Mouse (Mus musculus) right cerebral cortex, postnatal 10 days (tissue): Measurements from ENCODE around the gene Vrk1.
A peak's percentile ranks its signal among the peaks of the same experiment; 100 is the strongest.

Experiments
- DNase-seq, 2 experiments: peaks; one replicate each; pipeline ENCODE4 v3.0.0; 2021; ENCODE audit warnings: low spot score in 2 of 2

The Vrk1 gene

DNA sequence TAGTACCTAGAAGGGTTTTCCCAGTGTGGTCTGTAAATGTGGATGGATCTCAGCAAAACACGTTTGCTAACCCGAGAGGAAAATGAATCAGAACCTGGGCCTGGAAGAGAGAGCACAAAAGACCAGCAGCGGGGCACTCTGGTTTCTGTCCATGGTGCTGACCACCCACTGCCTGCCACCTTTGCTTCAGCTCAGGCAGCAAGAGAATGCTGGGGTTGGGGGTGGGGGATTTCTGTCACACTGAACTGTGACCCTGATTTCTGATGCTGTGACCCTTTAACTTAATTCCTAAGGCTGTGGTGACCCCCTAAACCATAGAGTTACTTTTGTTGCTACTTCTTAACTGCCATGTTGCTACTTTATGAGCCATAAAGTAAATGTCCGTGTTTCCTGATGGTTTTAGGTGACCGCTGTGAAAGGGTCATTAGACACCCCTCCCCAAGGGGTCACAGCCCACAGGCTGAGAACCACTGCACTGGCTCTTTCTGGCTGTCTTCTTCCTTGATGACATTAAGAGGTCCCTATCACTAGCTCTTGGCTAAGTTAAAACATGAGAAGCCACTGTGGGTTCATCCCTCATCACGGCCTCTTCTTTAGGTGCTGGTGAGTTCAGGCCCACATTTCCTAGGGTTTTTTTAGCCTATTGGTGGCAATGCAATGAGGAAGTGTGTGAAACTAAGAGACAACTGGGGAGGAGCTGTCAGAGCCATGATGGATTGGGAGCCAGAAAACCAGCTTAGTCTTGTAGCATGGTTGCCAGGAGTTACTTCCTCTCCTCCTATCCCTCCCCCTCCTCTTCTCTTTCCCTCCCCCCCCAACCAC is 105.3 kb downstream of the Vrk1 start:
- no peak for DNase-seq

DNA sequence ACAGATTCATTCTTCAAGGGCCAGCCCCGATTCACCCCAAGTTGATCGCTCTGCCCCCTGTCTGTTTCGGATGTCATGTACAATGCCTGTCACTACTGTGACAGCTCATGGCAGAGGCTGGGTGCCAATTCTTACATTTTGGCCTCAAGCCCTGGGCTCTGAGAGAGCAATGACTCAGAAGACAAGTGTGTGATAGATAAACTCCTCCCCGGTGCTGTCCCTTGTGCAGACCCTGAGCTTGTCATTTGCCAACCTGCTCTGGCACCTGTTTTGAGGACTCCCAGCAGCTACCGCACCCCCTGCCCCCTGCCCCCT is 105.8 kb downstream of the Vrk1 start:
- DNase-seq: peak; percentile 46 to 49

DNA sequence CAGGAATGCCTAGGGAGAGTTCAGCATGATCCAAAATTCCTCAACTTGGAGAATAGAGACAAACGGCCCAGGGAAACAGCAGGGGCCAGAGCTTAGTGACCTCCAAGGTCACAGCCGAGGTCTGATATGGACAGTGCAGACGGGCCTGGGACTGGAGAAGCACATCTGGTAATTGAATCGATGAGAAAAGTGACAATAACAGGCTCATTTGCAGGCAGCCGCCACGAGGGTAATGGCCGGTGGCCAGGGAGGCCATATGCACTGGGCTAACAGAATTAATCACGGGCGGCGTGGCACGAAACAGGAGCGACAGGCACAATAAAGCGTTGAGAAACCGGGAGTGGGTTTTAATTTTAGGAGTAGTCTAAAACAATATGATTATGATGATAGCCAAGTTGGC is 113.2 kb downstream of the Vrk1 start:
- peak; percentile 35 to 51 for DNase-seq

GRCm38 (mm10) chr12:106124581-106124980 is 114.6 kb downstream of the Vrk1 start:
- no peak for DNase-seq
